Mouse (Mus musculus) left cerebral cortex, adult 11 months (tissue): ENCODE results near the gene Pot1b.

Experiments used
- DNase-seq: peaks from one replicate; pipeline ENCODE4 v3.0.0; 2022; ENCODE audit warnings: low spot score

Gene Pot1b

DNA sequence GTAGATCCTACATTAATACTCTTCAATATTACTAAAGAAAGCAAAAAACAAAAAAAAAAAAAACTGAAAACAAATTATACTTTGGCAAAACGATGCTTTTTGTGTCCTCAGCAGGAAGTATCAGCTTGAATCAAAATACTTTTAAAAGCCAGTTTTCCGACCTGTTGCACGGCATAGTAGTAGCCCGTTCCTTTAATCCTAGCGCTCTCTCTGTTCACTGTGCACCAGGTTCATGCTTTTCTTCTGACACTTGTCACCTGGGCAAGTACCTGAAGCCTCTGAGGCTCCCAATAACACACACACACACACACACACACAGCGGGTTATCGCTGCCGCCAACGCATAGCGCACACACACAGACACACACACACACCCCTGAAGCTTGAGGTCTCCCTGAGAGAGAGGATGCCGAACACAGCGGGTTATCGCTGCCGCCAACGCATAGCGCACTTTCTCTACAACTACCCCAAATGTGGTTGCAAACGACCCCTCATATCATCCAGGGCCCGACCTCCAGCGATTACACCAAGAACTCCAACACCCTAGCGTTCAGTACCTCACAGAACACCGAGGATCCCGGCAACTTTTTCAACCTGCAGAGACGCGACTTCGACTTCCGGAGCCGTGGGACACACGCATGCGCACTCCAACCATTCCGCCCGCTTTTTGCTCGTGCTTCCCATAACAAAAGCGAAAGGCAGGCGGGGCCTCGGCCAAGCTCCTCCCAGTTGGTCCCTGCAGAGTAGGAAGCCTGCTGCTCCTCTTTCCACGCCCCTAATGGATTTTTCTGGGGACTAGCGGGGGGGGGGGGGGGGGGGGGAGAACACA is at the start of gene Pot1b:
Gene Pot1b, minus strand, starts transcription at position 645 of the 828 bp plus-strand sequence.
- DNase-seq = peak; percentile 88

DNA sequence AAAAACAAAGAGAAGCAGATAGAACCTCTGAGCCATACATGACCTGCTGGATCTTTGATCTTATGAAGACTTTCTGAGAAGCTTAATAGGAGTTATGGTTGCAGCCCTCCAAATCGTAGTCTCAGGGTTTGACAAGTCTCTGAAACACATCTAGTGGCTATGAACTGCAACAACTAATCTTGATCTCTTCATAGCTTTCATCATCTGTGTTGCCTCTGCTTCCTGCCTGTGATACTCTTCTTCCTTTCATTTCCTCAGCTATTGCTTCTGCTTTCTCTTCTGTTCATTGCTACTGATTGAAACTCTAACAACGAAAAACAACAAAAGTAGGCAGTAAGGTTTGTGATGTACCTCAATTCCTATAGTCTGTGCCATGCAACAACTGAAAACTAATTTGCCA is 38.7 kb upstream of the Pot1b start:
- DNase-seq = no peak

DNA sequence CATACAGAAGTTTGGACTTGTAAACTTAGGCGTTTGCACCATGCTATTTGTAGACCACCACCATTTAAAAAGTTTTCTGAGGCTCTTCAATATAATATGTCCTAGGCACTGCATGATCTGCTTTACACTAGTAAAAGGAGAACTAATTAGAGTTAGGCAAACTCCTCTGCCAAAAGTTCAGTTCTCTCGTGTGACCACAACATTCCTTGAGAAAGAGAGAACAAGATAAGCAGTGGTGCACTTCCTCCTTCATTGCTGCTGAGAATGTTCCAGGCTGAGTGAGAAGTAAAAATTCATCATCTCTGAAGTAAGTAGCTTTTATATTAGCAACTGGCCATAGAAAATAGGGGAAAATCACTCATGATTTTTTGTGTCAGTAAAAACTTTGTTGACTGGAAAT is 37.4 kb upstream of the Pot1b start, which contains the start of gene Adgre4:
Gene Adgre4, plus strand, starts transcription at position 199 of the 400 bp plus-strand sequence.
- no peak for DNase-seq

DNA sequence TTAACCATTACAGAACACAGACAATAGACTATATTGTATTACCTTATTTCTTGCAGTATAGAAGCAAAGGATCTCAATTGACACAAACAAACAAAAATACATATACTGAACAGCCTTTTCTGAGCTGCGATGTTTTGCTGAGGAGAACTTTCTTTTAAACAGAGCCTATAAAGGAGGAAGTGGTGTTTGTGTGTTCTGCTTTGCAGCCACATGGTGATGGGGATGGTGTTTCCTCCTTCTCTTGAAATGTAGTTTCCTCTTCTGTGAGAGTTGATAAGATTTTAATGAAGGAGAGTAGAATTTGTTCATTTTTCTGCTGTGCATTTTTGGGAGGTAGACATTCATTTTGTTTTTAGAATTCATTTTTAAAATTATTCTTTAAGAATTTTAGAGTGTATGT is 24.2 kb upstream of the Pot1b start:
- no peak for DNase-seq

DNA sequence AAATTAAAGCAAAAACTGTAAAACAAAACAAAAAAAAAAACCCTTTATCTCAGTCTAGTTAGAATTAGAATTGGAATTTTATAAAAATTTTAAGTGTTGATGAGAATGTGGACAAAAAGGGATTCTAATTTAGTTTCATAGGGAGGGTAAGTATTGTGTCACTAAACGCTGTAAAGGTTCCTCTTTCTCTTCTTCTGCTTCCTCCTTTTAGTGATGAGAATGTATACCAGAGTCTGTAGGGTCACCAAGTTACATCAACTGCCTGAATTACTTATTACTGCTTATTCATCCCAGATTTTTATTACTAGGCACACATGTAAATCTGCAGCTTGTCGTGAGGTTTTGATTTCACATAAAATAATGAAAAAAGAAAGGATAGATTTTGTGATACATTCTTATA is 13.8 kb upstream of the Pot1b start:
- DNase-seq = no peak

DNA sequence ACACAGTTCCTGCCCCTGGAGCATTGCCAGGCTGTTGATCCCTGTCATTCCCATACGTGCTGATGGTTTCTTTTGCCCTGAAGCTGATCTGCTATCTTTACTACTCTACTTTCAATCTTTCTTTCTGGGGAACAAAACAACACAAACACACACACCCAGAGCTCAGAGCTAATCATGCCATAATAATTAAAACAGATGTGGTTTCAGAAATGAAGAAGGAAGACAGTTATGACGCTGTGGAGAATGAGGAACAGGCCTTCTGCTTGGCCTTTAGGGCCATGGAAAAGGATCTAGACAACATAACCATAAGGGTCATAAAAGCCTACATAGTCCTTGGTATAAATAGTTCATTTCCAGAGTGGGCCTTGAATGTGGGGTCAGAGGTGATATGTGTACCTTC is 9.8 kb upstream of the Pot1b start:
- DNase-seq = no peak

DNA sequence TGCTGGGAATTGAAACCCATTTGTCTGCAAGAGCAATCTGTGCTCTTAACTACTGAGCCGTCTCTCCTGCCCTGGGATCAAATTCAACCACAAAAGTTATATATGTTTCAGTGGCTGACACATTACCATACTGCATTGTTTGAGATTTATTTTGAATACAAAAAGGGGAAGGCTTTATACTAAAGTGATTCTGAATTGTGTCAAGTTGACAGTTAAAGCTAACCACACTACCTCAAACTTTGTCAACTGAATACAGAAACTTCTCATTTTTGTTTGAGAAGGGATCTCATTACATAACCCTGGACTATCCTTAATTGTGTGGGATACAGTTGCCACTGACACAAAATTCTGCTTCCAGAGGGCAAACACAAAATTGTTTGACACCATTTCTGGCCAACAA is 8.8 kb upstream of the Pot1b start:
- DNase-seq = no peak

DNA sequence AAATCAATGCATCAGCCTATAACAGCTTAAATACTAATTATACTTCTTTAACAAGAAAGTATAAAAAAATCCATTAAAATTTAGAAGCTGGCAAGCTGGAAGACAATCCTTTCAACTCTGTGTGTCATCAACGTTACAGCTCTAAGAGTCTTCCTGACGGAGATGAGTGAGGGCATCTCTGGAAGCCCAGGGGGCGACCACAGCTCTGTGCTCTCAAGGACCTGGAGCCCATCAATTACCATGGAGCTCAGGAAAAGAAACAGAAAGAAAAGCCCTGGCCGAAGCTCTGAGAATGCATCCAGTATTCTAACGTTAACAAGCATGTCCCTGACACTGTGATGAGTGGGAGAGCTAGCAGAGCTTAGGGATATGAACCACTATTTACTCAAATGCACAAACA is 9.6 kb downstream of the Pot1b start:
- DNase-seq = no peak

DNA sequence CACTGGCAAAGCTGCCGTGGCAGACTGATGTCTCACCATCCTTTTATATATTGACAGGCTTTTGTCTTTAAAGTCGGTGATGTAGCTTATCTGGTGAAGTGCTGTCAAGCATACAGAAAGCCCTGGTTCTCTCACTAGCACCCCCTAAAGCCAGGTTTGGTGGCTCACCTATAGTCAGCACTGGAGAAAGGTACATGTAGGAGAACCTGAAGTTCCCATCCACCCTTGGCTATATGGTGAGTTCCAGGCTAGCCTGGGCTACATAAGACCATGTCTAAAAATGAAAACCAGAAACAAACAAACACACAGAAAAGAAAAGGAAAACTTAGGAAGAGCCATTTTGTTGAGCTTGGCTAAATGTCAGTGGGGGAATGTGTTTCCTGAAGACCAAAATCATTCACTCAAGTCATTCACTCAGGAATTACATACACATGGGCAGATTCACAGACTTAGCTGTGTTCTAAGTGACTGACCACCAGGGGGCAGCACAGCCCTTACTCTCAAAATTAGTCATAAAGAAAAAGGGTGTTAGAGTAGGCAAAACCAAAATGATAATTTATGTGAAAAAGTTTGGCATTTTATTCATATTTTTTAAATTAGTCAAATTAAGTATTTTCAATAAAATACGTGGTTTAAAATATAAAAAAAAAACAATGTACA is 10.1 kb downstream of the Pot1b start:
- peak; percentile 65 for DNase-seq

DNA sequence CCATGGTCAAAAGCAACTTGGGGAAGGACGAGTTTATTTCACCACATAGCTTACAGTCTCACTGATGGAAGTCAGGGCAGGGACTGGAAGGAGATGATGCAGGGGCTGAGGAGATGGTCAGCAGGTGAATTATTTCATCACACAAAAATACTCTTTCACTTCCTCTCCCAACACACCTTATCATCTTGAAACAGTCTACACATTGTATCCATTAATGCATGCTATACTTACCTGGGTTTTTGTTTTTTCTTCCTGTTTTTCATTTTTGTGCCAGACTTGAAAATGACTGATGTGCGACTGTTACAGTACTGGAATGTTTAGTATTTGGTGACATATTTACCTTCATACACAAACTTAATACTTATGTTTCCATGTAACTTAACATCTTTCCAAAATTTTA is 13.0 kb downstream of the Pot1b start:
- DNase-seq = no peak

DNA sequence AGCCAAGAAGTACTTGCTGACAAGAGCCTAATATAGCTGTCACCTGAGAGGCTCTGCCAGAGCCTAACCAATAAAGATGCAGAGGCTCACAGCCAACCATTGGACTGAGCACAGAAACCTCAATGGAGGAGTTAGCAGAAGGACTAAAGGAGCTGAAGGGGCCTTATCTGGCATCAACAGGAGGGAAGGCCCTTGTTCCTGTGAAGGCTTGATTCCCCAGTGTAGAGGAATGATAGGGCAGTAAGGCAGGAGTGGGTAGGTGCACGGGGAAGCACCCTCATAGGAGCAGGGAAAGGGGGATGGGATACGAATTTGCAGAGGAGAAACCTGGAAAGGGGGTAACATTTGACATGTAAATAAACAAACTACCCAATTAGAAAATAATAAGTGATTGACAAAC is 51.3 kb downstream of the Pot1b start:
- no peak for DNase-seq

DNA sequence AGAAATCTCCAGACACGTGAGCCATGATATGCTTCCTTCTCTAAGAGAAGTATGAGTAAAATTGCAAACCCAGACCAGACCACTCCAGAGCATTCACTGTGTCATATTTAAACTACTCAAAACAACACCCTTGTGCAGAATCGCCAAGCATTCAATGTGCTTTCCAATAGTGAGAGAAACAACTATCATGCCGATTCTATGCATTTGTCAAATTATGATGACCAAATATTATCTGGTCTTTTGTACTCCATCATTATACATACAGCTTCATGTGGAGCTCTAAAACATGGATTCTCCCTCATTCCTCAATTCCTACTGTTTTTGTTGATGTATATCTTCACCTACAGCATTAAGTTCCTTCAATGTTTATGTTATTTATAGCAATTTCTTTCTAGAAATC is 87.3 kb downstream of the Pot1b start, which contains the start of gene Vmn2r118:
Gene Vmn2r118, minus strand, starts transcription at position 101 of the 400 bp plus-strand sequence.
- DNase-seq = no peak
